Mouse (Mus musculus): ENCODE measurements at regions not wholly inside any gene's neighbourhood (a gene's known extent, or its start where the extent isn't known, plus 50 kb on each side); places are given as distances from the start of the nearest gene placed in this dataset.

- DNase-seq (ENCODE audit: low spot score in 2 of 2), result no peak
These were observed 54.6 kb downstream of the Mex3b start for GRCm38 (mm10) chr7:82921722-82922121.

- DNase-seq (ENCODE audit: low spot score in 2 of 2), result no peak
These were observed 56.3 kb downstream of the Mex3b start for GRCm38 (mm10) chr7:82923220-82924071.

- no peak for DNase-seq (ENCODE audit: low spot score in 2 of 2)
These were observed 57.0 kb downstream of the Mex3b start for GRCm38 (mm10) chr7:82924092-82924491.

- no peak for DNase-seq (ENCODE audit: low spot score in 2 of 2)
These were observed 71.2 kb downstream of the Mex3b start for GRCm38 (mm10) chr7:82938311-82938710.

GRCm38 (mm10) chr7:82939536-82939935, 72.4 kb downstream of the Mex3b start:
- DNase-seq (ENCODE audit: low spot score in 2 of 2), result no peak

- DNase-seq (ENCODE audit: low spot score in 2 of 2), result no peak
These were observed 76.2 kb downstream of the Mex3b start for GRCm38 (mm10) chr7:82943376-82943775.

GRCm38 (mm10) chr7:82943797-82944196, 76.7 kb downstream of the Mex3b start:
- DNase-seq (ENCODE audit: low spot score in 2 of 2), result no peak

GRCm38 (mm10) chr7:82949372-82949771, 82.2 kb downstream of the Mex3b start:
- DNase-seq (ENCODE audit: low spot score in 2 of 2), result no peak

- no peak for DNase-seq (ENCODE audit: low spot score in 2 of 2)
These were observed 90.3 kb downstream of the Mex3b start for GRCm38 (mm10) chr7:82957208-82957977.

GRCm38 (mm10) chr7:82970599-82970998, 103.5 kb downstream of the Mex3b start:
- no peak for DNase-seq (ENCODE audit: low spot score in 2 of 2)

GRCm38 (mm10) chr7:82971244-82971643, 104.1 kb downstream of the Mex3b start:
- no peak for DNase-seq (ENCODE audit: low spot score in 2 of 2)

GRCm38 (mm10) chr7:82972214-82973006, 105.3 kb downstream of the Mex3b start:
- DNase-seq (ENCODE audit: low spot score in 2 of 2), result no peak

GRCm38 (mm10) chr7:82990708-82991107, 123.6 kb downstream of the Mex3b start:
- DNase-seq (ENCODE audit: low spot score in 2 of 2), result no peak

GRCm38 (mm10) chr7:82993136-82993535, 126.0 kb downstream of the Mex3b start:
- DNase-seq (ENCODE audit: low spot score in 2 of 2), result no peak

GRCm38 (mm10) chr7:82998848-82999247, 131.7 kb downstream of the Mex3b start:
- DNase-seq (ENCODE audit: low spot score in 2 of 2), result no peak

GRCm38 (mm10) chr7:83007540-83007939, 140.4 kb downstream of the Mex3b start:
- DNase-seq (ENCODE audit: low spot score in 2 of 2), result no peak

GRCm38 (mm10) chr7:83012145-83012544, 145.0 kb downstream of the Mex3b start:
- DNase-seq (ENCODE audit: low spot score in 2 of 2), result no peak

GRCm38 (mm10) chr7:83014725-83015690, 147.9 kb downstream of the Mex3b start:
- DNase-seq (ENCODE audit: low spot score in 2 of 2), result no peak

- no peak for DNase-seq (ENCODE audit: low spot score in 2 of 2)
These were observed 148.6 kb downstream of the Mex3b start for GRCm38 (mm10) chr7:83015756-83016155.

GRCm38 (mm10) chr7:83016566-83016965, 149.4 kb downstream of the Mex3b start:
- DNase-seq (ENCODE audit: low spot score in 2 of 2), result no peak

- DNase-seq (ENCODE audit: low spot score in 2 of 2), result no peak
These were observed 153.5 kb downstream of the Mex3b start for GRCm38 (mm10) chr7:83020584-83020983.

All from urinary bladder, postnatal 4 days (tissue).